Mouse (Mus musculus): Measurements from ENCODE around the gene Abhd11. TPM values are rescaled to one million over a fixed set of nuclear protein-coding genes. Genes with fewer than 3 reads are reported as not detected.
A peak's percentile ranks its signal among the peaks of the same experiment; 100 is the strongest.

Abhd11 gene
- polyA plus RNA-seq, 1 experiment from 2014 or later: 59.9 TPM

- Histone ChIP-seq H3K4me3 (ENCODE audit: low read depth, low read length) (no peak overlapping the region), H3K9me3 (replicated peaks; ENCODE audit: control insufficient read depth, low read length) (no peaks in the 10 kb centered on the region), H3K4me2 (no peak overlapping the region), H3K36me3 (ENCODE audit: control insufficient read depth, insufficient read depth, low read length) (no peaks in the 10 kb centered on the region), H3K27ac (ENCODE audit: low read depth, low read length) (no peak overlapping the region), H3K4me1 (ENCODE audit: control insufficient read depth, insufficient read depth, low read length) (peaks cover 7% of the 10 kb centered on the region), H3K9ac (ENCODE audit: low read depth, low read length) (no peak overlapping the region), H3K27me3 (ENCODE audit: control insufficient read depth, insufficient read depth, low read length) (peaks cover 39% of the 10 kb centered on the region)
- no peak for ATAC-seq (replicated peaks; ENCODE audit: insufficient number of reproducible peaks, low FRiP score, low TSS enrichment)
- WGBS (ENCODE audit: insufficient replicate concordance): 84% methylated on average over 1 of the region's 1 CpGs
These were observed 25.8 kb upstream of the Abhd11 start for GRCm38 (mm10) chr5:134983111-134983510.

- H3K36me3 ChIP-seq (ENCODE audit: control insufficient read depth, insufficient read depth, low read length): no peaks in the 10 kb centered on the region
- H3K9ac ChIP-seq (ENCODE audit: low read depth, low read length): no peak overlapping the region
- H3K27ac ChIP-seq (ENCODE audit: low read depth, low read length): no peak overlapping the region
- H3K4me1 ChIP-seq (ENCODE audit: control insufficient read depth, insufficient read depth, low read length): peaks cover 7% of the 10 kb centered on the region
- H3K9me3 ChIP-seq (replicated peaks; ENCODE audit: control insufficient read depth, low read length): no peaks in the 10 kb centered on the region
- peaks cover 43% of the 10 kb centered on the region for H3K27me3 ChIP-seq (ENCODE audit: control insufficient read depth, insufficient read depth, low read length)
- no peak for ATAC-seq (replicated peaks; ENCODE audit: insufficient number of reproducible peaks, low FRiP score, low TSS enrichment)
- no peak overlapping the region for H3K4me2 ChIP-seq
- no peak overlapping the region for H3K4me3 ChIP-seq (ENCODE audit: low read depth, low read length)
- WGBS (ENCODE audit: insufficient replicate concordance): 32% methylated on average over 3 of the region's 3 CpGs
These were observed 25.2 kb upstream of the Abhd11 start for GRCm38 (mm10) chr5:134983771-134984170.

DNA sequence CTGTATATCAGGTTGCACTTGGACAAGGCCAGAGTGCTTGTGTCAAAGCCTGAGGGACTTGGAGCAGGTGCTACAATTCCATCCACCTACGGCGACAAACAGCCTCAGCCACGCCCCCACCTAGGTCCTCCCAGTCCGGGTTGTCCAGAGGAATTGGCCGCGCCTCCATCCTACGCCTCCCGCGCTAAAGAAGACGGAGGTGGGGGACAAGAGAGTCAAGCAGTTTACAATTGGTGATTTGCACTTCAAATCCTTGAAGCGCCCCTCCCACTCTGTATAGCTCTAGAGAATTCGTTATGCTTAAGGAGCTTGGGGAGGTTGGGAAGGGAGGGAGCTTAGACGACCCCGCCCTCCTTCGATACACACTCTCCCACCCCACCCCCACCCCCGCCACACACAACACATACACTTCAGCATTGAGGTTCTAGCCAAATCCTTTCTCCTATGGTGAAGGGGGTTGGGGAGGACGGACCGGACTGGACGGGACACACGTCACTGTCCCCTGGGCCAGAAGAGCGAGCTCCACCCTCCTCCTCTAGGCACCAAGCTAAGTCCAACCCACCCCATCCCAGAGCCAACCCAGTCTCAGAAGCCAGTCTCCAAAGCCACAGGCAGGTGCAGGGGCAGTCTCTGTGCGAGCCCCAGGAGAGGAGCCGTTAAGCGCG, 23.2 kb upstream of the Abhd11 start, which contains the start of gene Cldn3:
TSS of gene Cldn3 (plus strand) at position 582 of the 665 bp plus-strand sequence.
- Histone ChIP-seq H3K4me3 (ENCODE audit: low read depth, low read length) (peak within 1 kb of the TSS; percentile 25), H3K27ac (ENCODE audit: low read depth, low read length) (no peak within 1 kb of the TSS), H3K9ac (ENCODE audit: low read depth, low read length) (0 out of 2 replicates have a peak within 1 kb of the TSS, but pooled peaks have one; percentile 34), H3K36me3 (ENCODE audit: control insufficient read depth, insufficient read depth, low read length) (no peaks in the 10 kb centered on the region), H3K4me2 (peak within 1 kb of the TSS; percentile 59), H3K9me3 (replicated peaks; ENCODE audit: control insufficient read depth, low read length) (no peaks in the 10 kb centered on the region), H3K4me1 (ENCODE audit: control insufficient read depth, insufficient read depth, low read length) (peaks cover 7% of the 10 kb centered on the region), H3K27me3 (ENCODE audit: control insufficient read depth, insufficient read depth, low read length) (peaks cover 43% of the 10 kb centered on the region)
- under 1% methylated on average over 25 of the region's 25 CpGs for WGBS (ENCODE audit: insufficient replicate concordance)
- ATAC-seq (replicated peaks; ENCODE audit: insufficient number of reproducible peaks, low FRiP score, low TSS enrichment): peak; percentile 34

DNA sequence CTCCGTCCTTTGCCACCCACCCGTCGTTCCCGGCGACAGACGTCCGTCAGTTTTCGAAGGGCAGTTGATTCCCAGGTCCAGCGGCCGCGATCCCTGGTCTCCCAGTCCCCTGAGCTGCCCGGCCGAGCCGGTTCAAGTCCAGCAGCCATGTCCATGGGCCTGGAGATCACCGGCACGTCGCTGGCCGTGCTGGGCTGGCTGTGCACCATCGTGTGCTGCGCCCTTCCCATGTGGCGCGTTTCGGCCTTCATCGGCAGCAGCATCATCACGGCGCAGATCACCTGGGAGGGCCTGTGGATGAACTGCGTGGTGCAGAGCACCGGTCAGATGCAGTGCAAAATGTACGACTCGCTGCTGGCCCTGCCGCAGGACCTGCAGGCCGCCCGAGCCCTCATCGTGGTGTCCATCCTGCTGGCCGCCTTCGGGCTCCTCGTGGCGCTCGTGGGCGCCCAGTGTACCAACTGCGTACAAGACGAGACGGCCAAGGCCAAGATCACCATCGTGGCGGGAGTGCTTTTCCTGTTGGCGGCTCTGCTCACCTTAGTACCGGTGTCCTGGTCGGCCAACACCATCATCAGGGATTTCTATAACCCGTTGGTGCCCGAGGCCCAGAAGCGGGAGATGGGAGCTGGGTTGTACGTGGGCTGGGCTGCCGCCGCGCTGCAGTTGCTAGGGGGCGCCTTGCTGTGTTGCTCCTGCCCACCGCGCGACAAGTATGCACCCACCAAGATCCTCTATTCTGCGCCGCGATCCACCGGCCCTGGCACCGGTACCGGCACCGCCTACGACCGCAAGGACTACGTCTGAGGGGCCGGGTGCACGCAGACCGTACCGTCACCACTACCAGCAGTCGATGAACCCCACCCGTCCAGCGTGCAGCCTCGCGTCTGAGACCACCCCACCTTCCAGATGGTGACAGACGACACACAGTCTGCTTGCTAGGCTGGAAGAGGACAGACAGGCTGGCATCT, 22.4 kb upstream of the Abhd11 start:
- H3K27me3 ChIP-seq (ENCODE audit: control insufficient read depth, insufficient read depth, low read length): peaks cover 43% of the 10 kb centered on the region
- H3K4me1 ChIP-seq (ENCODE audit: control insufficient read depth, insufficient read depth, low read length): peaks cover 7% of the 10 kb centered on the region
- H3K36me3 ChIP-seq (ENCODE audit: control insufficient read depth, insufficient read depth, low read length): no peaks in the 10 kb centered on the region
- no peak for ATAC-seq (replicated peaks; ENCODE audit: insufficient number of reproducible peaks, low FRiP score, low TSS enrichment)
- H3K9ac ChIP-seq (ENCODE audit: low read depth, low read length): 0 out of 2 replicates have a peak overlapping the region, but pooled peaks have one; percentile 34
- no peaks in the 10 kb centered on the region for H3K9me3 ChIP-seq (replicated peaks; ENCODE audit: control insufficient read depth, low read length)
- peak overlapping the region; percentile 25 for H3K4me3 ChIP-seq (ENCODE audit: low read depth, low read length)
- WGBS (ENCODE audit: insufficient replicate concordance): 3% methylated on average over 79 of the region's 79 CpGs
- peak overlapping the region; percentile 59 for H3K4me2 ChIP-seq
- H3K27ac ChIP-seq (ENCODE audit: low read depth, low read length): no peak overlapping the region

- H3K4me1 ChIP-seq (ENCODE audit: control insufficient read depth, insufficient read depth, low read length): peaks cover 7% of the 10 kb centered on the region
- no peak overlapping the region for H3K27ac ChIP-seq (ENCODE audit: low read depth, low read length)
- H3K4me3 ChIP-seq (ENCODE audit: low read depth, low read length): no peak overlapping the region
- peaks cover 43% of the 10 kb centered on the region for H3K27me3 ChIP-seq (ENCODE audit: control insufficient read depth, insufficient read depth, low read length)
- H3K9me3 ChIP-seq (replicated peaks; ENCODE audit: control insufficient read depth, low read length): no peaks in the 10 kb centered on the region
- 61% methylated on average over 11 of the region's 11 CpGs for WGBS (ENCODE audit: insufficient replicate concordance)
- H3K9ac ChIP-seq (ENCODE audit: low read depth, low read length): no peak overlapping the region
- H3K36me3 ChIP-seq (ENCODE audit: control insufficient read depth, insufficient read depth, low read length): no peaks in the 10 kb centered on the region
- no peak for ATAC-seq (replicated peaks; ENCODE audit: insufficient number of reproducible peaks, low FRiP score, low TSS enrichment)
- no peak overlapping the region for H3K4me2 ChIP-seq
These were observed 19.8 kb upstream of the Abhd11 start for GRCm38 (mm10) chr5:134989166-134989565.

- WGBS (ENCODE audit: insufficient replicate concordance): 36% methylated on average over 6 of the region's 6 CpGs
- H3K27me3 ChIP-seq (ENCODE audit: control insufficient read depth, insufficient read depth, low read length): peaks cover 37% of the 10 kb centered on the region
- H3K4me3 ChIP-seq (ENCODE audit: low read depth, low read length): no peak overlapping the region
- no peak for ATAC-seq (replicated peaks; ENCODE audit: insufficient number of reproducible peaks, low FRiP score, low TSS enrichment)
- H3K4me1 ChIP-seq (ENCODE audit: control insufficient read depth, insufficient read depth, low read length): peaks cover 7% of the 10 kb centered on the region
- H3K9me3 ChIP-seq (replicated peaks; ENCODE audit: control insufficient read depth, low read length): no peaks in the 10 kb centered on the region
- no peak overlapping the region for H3K27ac ChIP-seq (ENCODE audit: low read depth, low read length)
- no peak overlapping the region for H3K4me2 ChIP-seq
- H3K9ac ChIP-seq (ENCODE audit: low read depth, low read length): no peak overlapping the region
- H3K36me3 ChIP-seq (ENCODE audit: control insufficient read depth, insufficient read depth, low read length): no peaks in the 10 kb centered on the region
These were observed 19.2 kb upstream of the Abhd11 start for GRCm38 (mm10) chr5:134989741-134990140.

DNA sequence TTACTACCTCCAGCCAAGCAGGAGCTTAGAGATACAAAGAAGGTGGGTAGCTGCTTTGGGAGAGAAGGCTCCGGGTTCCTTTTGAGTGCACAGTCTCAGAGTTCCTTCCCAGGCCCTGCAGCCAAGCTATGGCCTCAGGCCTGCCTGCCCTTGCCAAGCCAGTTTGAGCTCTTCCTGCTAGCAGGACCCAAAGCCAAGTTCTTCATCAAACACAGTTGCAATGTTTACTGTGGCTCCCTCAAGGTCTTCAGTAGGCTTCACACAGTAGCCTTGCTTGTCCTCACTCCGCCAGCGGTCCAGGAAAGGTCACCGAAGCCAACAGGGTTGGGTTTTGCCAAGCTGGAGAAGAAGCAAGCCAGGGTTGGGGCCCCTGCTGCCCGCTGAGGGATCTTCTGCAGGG, 16.4 kb upstream of the Abhd11 start:
- Histone ChIP-seq H3K27ac (ENCODE audit: low read depth, low read length) (no peak overlapping the region), H3K27me3 (ENCODE audit: control insufficient read depth, insufficient read depth, low read length) (peaks cover 9% of the 10 kb centered on the region), H3K4me3 (ENCODE audit: low read depth, low read length) (no peak overlapping the region), H3K4me1 (ENCODE audit: control insufficient read depth, insufficient read depth, low read length) (no peaks in the 10 kb centered on the region), H3K9me3 (replicated peaks; ENCODE audit: control insufficient read depth, low read length) (no peaks in the 10 kb centered on the region), H3K9ac (ENCODE audit: low read depth, low read length) (no peak overlapping the region), H3K36me3 (ENCODE audit: control insufficient read depth, insufficient read depth, low read length) (no peaks in the 10 kb centered on the region), H3K4me2 (no peak overlapping the region)
- 88% methylated on average over 5 of the region's 5 CpGs for WGBS (ENCODE audit: insufficient replicate concordance)
- ATAC-seq (replicated peaks; ENCODE audit: insufficient number of reproducible peaks, low FRiP score, low TSS enrichment): no peak

DNA sequence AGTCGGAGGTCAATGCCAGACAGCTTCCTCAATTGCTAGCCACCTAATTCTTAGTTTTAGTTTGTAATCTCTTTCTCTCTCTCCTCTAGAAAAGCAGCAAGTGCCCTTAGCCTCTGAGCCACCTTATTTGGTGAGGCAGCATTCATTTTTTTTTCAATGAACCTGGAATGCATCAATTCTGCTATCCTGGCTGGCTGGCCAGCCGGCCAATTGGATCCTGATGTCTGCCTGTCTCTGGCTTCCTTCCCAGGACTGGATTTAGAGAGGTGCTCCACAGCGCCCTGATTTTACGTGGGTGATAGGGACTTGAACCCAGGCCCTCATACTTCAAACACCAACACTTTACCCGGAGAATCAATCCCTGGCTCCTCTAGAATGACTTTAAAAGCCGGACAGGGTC, 10.6 kb upstream of the Abhd11 start:
- Histone ChIP-seq H3K27ac (ENCODE audit: low read depth, low read length) (no peak overlapping the region), H3K4me2 (no peak overlapping the region), H3K27me3 (ENCODE audit: control insufficient read depth, insufficient read depth, low read length) (no peaks in the 10 kb centered on the region), H3K9ac (ENCODE audit: low read depth, low read length) (no peak overlapping the region), H3K4me1 (ENCODE audit: control insufficient read depth, insufficient read depth, low read length) (0 out of 2 replicates have a peak, but pooled peaks cover 3% of the 10 kb centered on the region), H3K36me3 (ENCODE audit: control insufficient read depth, insufficient read depth, low read length) (no peaks in the 10 kb centered on the region), H3K4me3 (ENCODE audit: low read depth, low read length) (no peak overlapping the region), H3K9me3 (replicated peaks; ENCODE audit: control insufficient read depth, low read length) (no peaks in the 10 kb centered on the region)
- no peak for ATAC-seq (replicated peaks; ENCODE audit: insufficient number of reproducible peaks, low FRiP score, low TSS enrichment)
- WGBS (ENCODE audit: insufficient replicate concordance): 68% methylated on average over 6 of the region's 6 CpGs

Data from heart, embryonic 11.5 days (tissue).